Mouse (Mus musculus) heart, adult 2 months (tissue): ENCODE measurements around the gene Map3k1.

Experiments used
- CTCF ChIP-seq: fragments of 200-600 bp; IDR thresholded peaks from 2 replicates; pipeline ENCODE4 v1.8.1; 2022; ENCODE audit warnings: antibody characterized with exemption, mild to moderate bottlenecking, moderate library complexity
- POLR2A ChIP-seq: fragments of 200-500 bp; IDR thresholded peaks from 2 replicates; pipeline ENCODE4 v1.6.1; 2011; ENCODE audit warnings: mild to moderate bottlenecking, low read depth, low read length, control low read depth; ENCODE audit not compliant: insufficient read depth

DNA sequence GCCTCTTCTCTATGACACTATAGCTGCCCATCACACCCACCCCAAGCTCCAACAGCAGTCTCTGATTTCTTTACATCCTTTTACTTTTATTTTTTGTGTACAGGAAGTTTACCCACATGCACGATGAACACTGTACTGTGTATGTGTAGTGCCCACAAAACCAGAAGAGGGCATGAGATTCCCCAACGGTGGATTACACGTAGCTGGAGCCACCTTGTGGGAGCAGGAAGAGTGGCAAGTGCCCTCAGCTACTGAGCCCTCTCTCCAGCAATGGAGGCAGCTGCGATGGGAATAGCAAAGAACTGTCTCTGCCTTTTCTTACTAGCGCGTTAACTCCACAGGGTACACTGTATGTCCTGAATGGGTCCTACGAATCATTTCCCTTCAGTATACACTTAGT lies 37.6 kb downstream of the Map3k1 start:
- TF ChIP-seq CTCF, result peak; percentile 79
- no peak for TF ChIP-seq POLR2A
